Mouse (Mus musculus): ENCODE results near the gene Ces2a. TPM values are rescaled to one million over a fixed set of nuclear protein-coding genes. Genes with fewer than 3 reads are reported as not detected.

Ces2a gene
- 0.05 TPM in 1 of 2 replicates, not detected in the other for polyA plus RNA-seq (2012; rRNA removed)

DNA sequence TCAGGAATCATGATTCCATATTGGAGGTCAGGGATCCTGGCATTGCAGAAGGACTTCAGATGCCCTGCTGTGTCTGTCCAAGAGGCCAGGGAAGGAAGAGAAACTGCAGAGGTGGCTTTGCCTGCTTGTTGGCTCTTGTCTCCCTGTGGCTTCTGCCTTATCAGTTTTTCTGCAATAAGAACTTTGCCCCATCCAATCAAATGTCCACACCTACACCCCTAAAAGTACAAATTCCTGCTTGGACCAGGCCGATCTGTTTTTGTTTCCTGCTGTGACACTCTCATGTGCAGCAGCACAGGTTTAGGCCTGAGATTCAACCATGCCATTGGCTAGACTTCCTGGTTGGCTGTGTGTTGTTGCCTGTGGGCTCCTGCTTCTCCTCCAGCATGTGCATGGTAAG, at the start of gene Ces2a:
Gene Ces2a (plus strand): TSS at position 251 of the 400 bp plus-strand sequence.
- TF ChIP-seq POLR2A (IDR thresholded peaks at IDR 0.05; ENCODE audit: control insufficient read depth, low read depth, low read length) (no peak), CTCF (IDR thresholded peaks at IDR 0.05; ENCODE audit: control insufficient read depth, insufficient read depth, insufficient replicate concordance, low read depth, low read length) (no peak)

DNA sequence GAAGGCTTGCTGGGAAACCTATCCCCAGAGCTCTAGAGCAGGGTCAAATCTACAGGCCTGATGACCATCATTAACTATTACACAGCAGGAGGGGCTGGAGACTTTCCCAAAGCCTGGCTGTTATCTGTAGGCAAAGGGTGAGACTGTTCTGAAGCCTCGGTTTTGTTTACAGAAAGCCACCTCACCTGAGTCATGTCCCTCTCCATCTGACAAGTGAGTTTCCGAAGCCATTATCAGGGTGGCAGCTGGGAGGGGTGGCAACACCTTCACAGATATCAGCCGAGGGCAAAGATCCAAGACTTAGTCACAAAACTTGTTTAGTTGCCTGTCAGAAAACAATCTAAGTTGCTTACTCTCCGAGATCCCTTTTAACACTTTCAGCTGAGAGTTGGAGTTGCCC, 45.4 kb upstream of the Ces2a start:
- H3K4me1 ChIP-seq (ENCODE audit: control insufficient read depth, insufficient read depth, low read length) = no peaks in the 10 kb centered on the region
- TF ChIP-seq CTCF (IDR thresholded peaks at IDR 0.05; ENCODE audit: control insufficient read depth, insufficient read depth, insufficient replicate concordance, low read depth, low read length) = no peak
- no peak for TF ChIP-seq POLR2A (IDR thresholded peaks at IDR 0.05; ENCODE audit: control insufficient read depth, low read depth, low read length)
- H3K27me3 ChIP-seq (ENCODE audit: control insufficient read depth, insufficient read depth, low read length) = no peaks in the 10 kb centered on the region
- no peaks in the 10 kb centered on the region for H3K36me3 ChIP-seq (ENCODE audit: control insufficient read depth, insufficient read depth, low read length)
- no peak overlapping the region for H3K4me3 ChIP-seq (ENCODE audit: control insufficient read depth, low read depth, low read length)
- no peak overlapping the region for H3K27ac ChIP-seq (ENCODE audit: control insufficient read depth, insufficient read depth, low read depth, low read length)

More for the DNA sequence above, at the start of gene Ces2a:
- Histone ChIP-seq H3K36me3 (ENCODE audit: control insufficient read depth, insufficient read depth, low read length) (no peaks in the 10 kb centered on the region), H3K4me3 (ENCODE audit: control insufficient read depth, low read depth, low read length) (no peak within 1 kb of the TSS), H3K27me3 (ENCODE audit: control insufficient read depth, insufficient read depth, low read length) (no peaks in the 10 kb centered on the region), H3K4me1 (ENCODE audit: control insufficient read depth, insufficient read depth, low read length) (no peaks in the 10 kb centered on the region), H3K27ac (ENCODE audit: control insufficient read depth, insufficient read depth, low read depth, low read length) (no peak within 1 kb of the TSS)

DNA sequence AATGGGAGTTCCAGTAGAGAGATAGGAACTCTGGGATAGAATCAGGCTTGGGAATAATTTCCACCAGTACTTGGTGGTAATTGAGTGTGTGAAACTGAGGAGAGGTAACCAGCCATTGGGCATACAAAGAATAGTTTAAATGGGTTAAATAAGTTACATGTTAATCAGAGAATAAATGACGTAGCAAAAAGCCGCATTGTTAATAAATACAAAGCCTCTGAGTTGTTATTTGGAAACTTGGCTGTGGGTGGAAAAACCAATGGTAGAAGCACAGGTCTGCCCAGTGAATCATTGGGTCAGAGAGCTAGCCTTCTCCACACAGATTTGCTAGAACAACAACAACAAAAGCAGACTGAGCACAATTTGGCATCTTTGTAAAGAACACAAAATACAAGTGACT, 35.2 kb upstream of the Ces2a start:
- Histone ChIP-seq H3K4me3 (ENCODE audit: control insufficient read depth, low read depth, low read length) (no peak overlapping the region), H3K4me1 (ENCODE audit: control insufficient read depth, insufficient read depth, low read length) (no peaks in the 10 kb centered on the region), H3K27ac (ENCODE audit: control insufficient read depth, insufficient read depth, low read depth, low read length) (no peak overlapping the region), H3K36me3 (ENCODE audit: control insufficient read depth, insufficient read depth, low read length) (no peaks in the 10 kb centered on the region), H3K27me3 (ENCODE audit: control insufficient read depth, insufficient read depth, low read length) (no peaks in the 10 kb centered on the region)
- TF ChIP-seq CTCF (IDR thresholded peaks at IDR 0.05; ENCODE audit: control insufficient read depth, insufficient read depth, insufficient replicate concordance, low read depth, low read length) = no peak
- no peak for TF ChIP-seq POLR2A (IDR thresholded peaks at IDR 0.05; ENCODE audit: control insufficient read depth, low read depth, low read length)

DNA sequence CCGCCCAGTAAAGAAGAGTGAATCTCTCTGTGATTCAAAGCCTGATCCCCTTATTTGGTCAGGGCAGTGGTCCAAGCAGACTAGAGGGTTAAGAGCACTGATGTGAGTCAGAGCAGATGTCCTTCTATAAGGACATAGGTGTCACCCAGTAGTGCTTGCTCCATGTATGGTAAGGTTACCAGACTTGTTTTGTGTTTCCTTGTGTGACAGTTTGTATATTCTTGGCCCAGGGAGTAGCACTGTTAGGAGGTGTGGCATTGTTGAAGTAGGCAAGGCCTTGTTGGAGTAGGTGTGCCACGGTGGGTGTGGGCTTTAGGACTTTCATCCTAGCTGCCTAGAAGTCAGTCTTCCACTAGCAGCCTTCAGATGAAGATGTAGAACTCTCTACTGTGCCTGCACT, 31.9 kb upstream of the Ces2a start:
- TF ChIP-seq CTCF (IDR thresholded peaks at IDR 0.05; ENCODE audit: control insufficient read depth, insufficient read depth, insufficient replicate concordance, low read depth, low read length) = no peak
- TF ChIP-seq POLR2A (IDR thresholded peaks at IDR 0.05; ENCODE audit: control insufficient read depth, low read depth, low read length) = no peak
- Histone ChIP-seq H3K27ac (ENCODE audit: control insufficient read depth, insufficient read depth, low read depth, low read length) (no peak overlapping the region), H3K4me3 (ENCODE audit: control insufficient read depth, low read depth, low read length) (no peak overlapping the region), H3K27me3 (ENCODE audit: control insufficient read depth, insufficient read depth, low read length) (no peaks in the 10 kb centered on the region), H3K4me1 (ENCODE audit: control insufficient read depth, insufficient read depth, low read length) (no peaks in the 10 kb centered on the region), H3K36me3 (ENCODE audit: control insufficient read depth, insufficient read depth, low read length) (no peaks in the 10 kb centered on the region)

DNA sequence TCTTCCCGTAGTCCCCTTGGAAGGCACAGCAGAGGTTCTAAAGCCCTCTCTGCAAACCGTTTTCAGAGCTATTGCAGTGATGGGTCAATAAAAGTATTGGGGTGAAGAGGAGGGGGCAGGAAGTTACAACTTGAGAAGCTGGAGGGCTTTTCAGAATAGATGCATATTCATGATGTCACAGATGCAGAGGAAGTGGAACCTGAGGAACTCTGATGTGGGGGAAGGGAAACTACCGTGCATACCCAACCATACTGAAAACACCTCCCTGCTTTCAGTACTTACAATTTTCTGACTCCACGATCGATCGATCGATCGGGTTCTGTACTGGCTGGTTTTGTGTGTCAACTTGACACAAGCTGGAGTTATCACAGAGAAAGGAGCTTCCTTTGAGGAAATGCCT, 12.6 kb upstream of the Ces2a start:
- Histone ChIP-seq H3K4me3 (ENCODE audit: control insufficient read depth, low read depth, low read length) (no peak overlapping the region), H3K27me3 (ENCODE audit: control insufficient read depth, insufficient read depth, low read length) (no peaks in the 10 kb centered on the region), H3K4me1 (ENCODE audit: control insufficient read depth, insufficient read depth, low read length) (no peaks in the 10 kb centered on the region), H3K27ac (ENCODE audit: control insufficient read depth, insufficient read depth, low read depth, low read length) (no peak overlapping the region), H3K36me3 (ENCODE audit: control insufficient read depth, insufficient read depth, low read length) (no peaks in the 10 kb centered on the region)
- TF ChIP-seq POLR2A (IDR thresholded peaks at IDR 0.05; ENCODE audit: control insufficient read depth, low read depth, low read length) (no peak), CTCF (IDR thresholded peaks at IDR 0.05; ENCODE audit: control insufficient read depth, insufficient read depth, insufficient replicate concordance, low read depth, low read length) (no peak)

DNA sequence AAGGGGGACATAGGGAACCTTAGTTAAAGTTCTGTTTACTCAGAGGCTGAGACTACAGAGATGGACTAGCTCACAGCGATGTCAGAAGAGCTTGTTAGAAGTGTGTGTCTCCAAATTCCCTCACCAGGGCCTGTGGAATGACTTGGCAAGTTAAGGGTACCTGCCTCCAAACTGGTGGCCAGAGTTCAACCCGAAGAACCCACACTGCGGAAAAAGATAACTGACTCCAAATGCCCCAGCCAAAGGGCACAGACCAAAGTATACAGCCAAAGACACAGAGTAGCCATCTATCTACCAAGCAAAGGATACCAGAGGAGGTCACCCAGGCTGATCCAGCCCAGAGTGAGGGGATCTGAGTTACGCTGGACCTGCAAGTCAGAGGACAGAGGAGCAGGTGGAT, 2.4 kb upstream of the Ces2a start:
- Histone ChIP-seq H3K36me3 (ENCODE audit: control insufficient read depth, insufficient read depth, low read length) (no peaks in the 10 kb centered on the region), H3K27me3 (ENCODE audit: control insufficient read depth, insufficient read depth, low read length) (no peaks in the 10 kb centered on the region), H3K4me3 (ENCODE audit: control insufficient read depth, low read depth, low read length) (no peak overlapping the region), H3K27ac (ENCODE audit: control insufficient read depth, insufficient read depth, low read depth, low read length) (no peak overlapping the region), H3K4me1 (ENCODE audit: control insufficient read depth, insufficient read depth, low read length) (no peaks in the 10 kb centered on the region)
- TF ChIP-seq POLR2A (IDR thresholded peaks at IDR 0.05; ENCODE audit: control insufficient read depth, low read depth, low read length) = no peak
- no peak for TF ChIP-seq CTCF (IDR thresholded peaks at IDR 0.05; ENCODE audit: control insufficient read depth, insufficient read depth, insufficient replicate concordance, low read depth, low read length)

DNA sequence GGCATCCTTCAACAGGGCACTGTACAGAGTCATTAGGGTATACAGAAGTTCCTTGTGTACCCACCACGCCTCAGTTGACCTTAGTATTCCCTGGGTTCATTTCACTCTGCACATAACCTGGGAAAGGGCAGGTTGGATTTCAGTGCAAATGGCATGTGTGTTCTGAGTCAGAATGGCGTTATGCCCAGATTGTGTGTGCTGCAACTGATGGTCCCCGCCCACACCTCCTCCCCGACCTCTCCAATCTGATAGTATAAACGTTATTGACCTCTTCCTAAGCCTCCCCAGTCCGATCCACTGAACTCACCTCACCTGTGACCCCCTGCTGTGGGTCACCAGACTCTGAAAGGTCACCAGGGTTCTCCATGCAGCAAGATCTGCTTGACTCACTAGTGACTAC, 1.8 kb upstream of the Ces2a start:
- Histone ChIP-seq H3K4me3 (ENCODE audit: control insufficient read depth, low read depth, low read length) (no peak overlapping the region), H3K27ac (ENCODE audit: control insufficient read depth, insufficient read depth, low read depth, low read length) (no peak overlapping the region), H3K36me3 (ENCODE audit: control insufficient read depth, insufficient read depth, low read length) (no peaks in the 10 kb centered on the region), H3K4me1 (ENCODE audit: control insufficient read depth, insufficient read depth, low read length) (no peaks in the 10 kb centered on the region), H3K27me3 (ENCODE audit: control insufficient read depth, insufficient read depth, low read length) (no peaks in the 10 kb centered on the region)
- no peak for TF ChIP-seq POLR2A (IDR thresholded peaks at IDR 0.05; ENCODE audit: control insufficient read depth, low read depth, low read length)
- no peak for TF ChIP-seq CTCF (IDR thresholded peaks at IDR 0.05; ENCODE audit: control insufficient read depth, insufficient read depth, insufficient replicate concordance, low read depth, low read length)

DNA sequence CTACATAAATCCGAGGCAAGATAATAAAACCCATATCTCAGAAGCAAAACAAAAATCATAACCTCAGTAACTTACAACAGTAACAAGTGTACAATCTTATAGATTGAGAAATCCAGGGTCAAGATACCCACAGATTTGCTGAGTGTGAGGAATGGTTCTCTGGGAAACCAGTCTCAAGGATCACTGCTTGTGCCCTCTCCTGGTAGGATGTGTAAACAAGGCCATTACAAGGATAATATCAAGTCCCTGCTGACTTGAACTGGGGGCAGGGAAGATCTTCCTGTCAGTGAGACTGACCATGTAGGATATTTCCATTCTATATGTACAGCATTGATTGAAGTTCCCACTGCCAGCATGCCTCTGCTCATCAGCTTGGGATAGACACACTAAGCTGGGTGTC, 8.2 kb downstream of the Ces2a start:
- Histone ChIP-seq H3K27ac (ENCODE audit: control insufficient read depth, insufficient read depth, low read depth, low read length) (no peak overlapping the region), H3K4me1 (ENCODE audit: control insufficient read depth, insufficient read depth, low read length) (no peaks in the 10 kb centered on the region), H3K27me3 (ENCODE audit: control insufficient read depth, insufficient read depth, low read length) (no peaks in the 10 kb centered on the region), H3K36me3 (ENCODE audit: control insufficient read depth, insufficient read depth, low read length) (no peaks in the 10 kb centered on the region), H3K4me3 (ENCODE audit: control insufficient read depth, low read depth, low read length) (no peak overlapping the region)
- TF ChIP-seq POLR2A (IDR thresholded peaks at IDR 0.05; ENCODE audit: control insufficient read depth, low read depth, low read length) = no peak
- TF ChIP-seq CTCF (IDR thresholded peaks at IDR 0.05; ENCODE audit: control insufficient read depth, insufficient read depth, insufficient replicate concordance, low read depth, low read length) = no peak

All from testis, adult 2 months (tissue).